Mouse (Mus musculus) liver, embryonic 14.5 days (tissue): Measurements from ENCODE around the gene Hspd1. TPM values are rescaled to one million over a fixed set of nuclear protein-coding genes. Genes with fewer than 3 reads are reported as not detected.

ENCODE experiments used
- ATAC-seq: fragments of 200-750 bp; cut with Nextera tagmentation; 2 replicates; pipeline ENCODE4 v1.8.0; 2017; ENCODE audit warnings: moderate number of reproducible peaks, mild to moderate bottlenecking, moderate library complexity; ENCODE audit not compliant: insufficient read depth
- DNase-seq, 3 experiments: peaks; one replicate each; pipeline ENCODE4 v3.0.0-alpha.2; 2012 to 2013; ENCODE audit warnings: low read depth in 3 of 3, low spot score in 3 of 3
- H3K27ac ChIP-seq: fragments of 300-500 bp; sonication (generic); 2 replicates; pipeline ENCODE4 v1.5.1; 2014; ENCODE audit warnings: moderate library complexity, mild to moderate bottlenecking, control low read depth, inconsistent platforms
- H3K27me3 ChIP-seq: fragments of 300-500 bp; sonication (generic); 2 replicates; pipeline ENCODE4 v1.6.1; 2014; ENCODE audit warnings: mild to moderate bottlenecking, low read length, moderate library complexity; ENCODE audit not compliant: control insufficient read depth, insufficient read depth
- H3K36me3 ChIP-seq: fragments of 300-500 bp; sonication (generic); replicated peaks from 2 replicates; pipeline ENCODE4 v1.6.1; 2014; ENCODE audit warnings: low read depth; ENCODE audit not compliant: control insufficient read depth, insufficient read depth
- H3K4me1 ChIP-seq, 2 experiments: fragments of 200-500 bp in 1 of 2; fragments of 300-500 bp in 1 of 2; sonication (generic) in 1 of 2; replicated peaks; 2 replicates each; pipeline ENCODE4 v1.6.1; 2012 to 2014; ENCODE audit warnings: antibody characterized with exemption in 1 of 2, inconsistent platforms in 1 of 2, low read length in 1 of 2; ENCODE audit not compliant: control insufficient read depth in 2 of 2, insufficient read depth in 2 of 2
- H3K4me2 ChIP-seq: fragments of 300-500 bp; sonication (generic); 2 replicates; pipeline ENCODE4 v1.6.1; 2014; ENCODE audit warnings: low read depth, mild to moderate bottlenecking, control low read depth, moderate library complexity
- H3K4me3 ChIP-seq, 2 experiments: fragments of 200-500 bp in 1 of 2; fragments of 300-500 bp in 1 of 2; sonication (generic) in 1 of 2; 2 replicates each; pipeline ENCODE4 v1.5.1; 2012 to 2014; ENCODE audit warnings: low read depth in 2 of 2, low read length in 2 of 2, mild to moderate bottlenecking in 2 of 2, control low read depth in 1 of 2, inconsistent platforms in 1 of 2, moderate library complexity in 1 of 2; ENCODE audit not compliant: insufficient read depth in 1 of 2
- H3K9ac ChIP-seq: fragments of 300-500 bp; sonication (generic); replicated peaks from 2 replicates; pipeline ENCODE4 v1.6.1; 2014; ENCODE audit warnings: mild to moderate bottlenecking, control low read depth, moderate library complexity
- H3K9me3 ChIP-seq: fragments of 300-500 bp; sonication (generic); 2 replicates; pipeline ENCODE4 v1.6.1; 2016; ENCODE audit warnings: low read length, mixed read lengths; ENCODE audit not compliant: control insufficient read depth
- CTCF ChIP-seq: IDR thresholded peaks from 2 replicates; pipeline ENCODE4 v1.5.1; 2016; ENCODE audit warnings: antibody characterized with exemption, low read depth, control low read depth
- EP300 ChIP-seq: IDR thresholded peaks from 2 replicates; pipeline ENCODE4 v1.6.1; 2016; ENCODE audit warnings: antibody characterized with exemption, low read depth
- WGBS: fragments of 180-500 bp; shearing (Covaris S2); extraction: QIAGEN DNeasy Blood & Tissue Kit; methylation state at CpG from one replicate; pipeline ENCODE4 v1.1.7; 2014; ENCODE audit not compliant: insufficient replicate concordance; 5-methylcytosine and 5-hydroxymethylcytosine counted together
- polyA plus RNA-seq, 2 experiments: library from polyadenylated mRNA; depleted of rRNA in 1 of 2; stranded (reverse) in 1 of 2; unstranded in 1 of 2; fragments of >200 nt; fragmentation: Nextera tagmentation in 1 of 2; extraction: Ambion mirVana in 1 of 2; gene quantifications; 2 replicates each; pipeline versions ENCODE4 v1.2.1 to v1.2.3; 2012 to 2014

The Hspd1 gene
- polyA plus RNA-seq, 2 experiments, result 163 to 241 TPM

DNA sequence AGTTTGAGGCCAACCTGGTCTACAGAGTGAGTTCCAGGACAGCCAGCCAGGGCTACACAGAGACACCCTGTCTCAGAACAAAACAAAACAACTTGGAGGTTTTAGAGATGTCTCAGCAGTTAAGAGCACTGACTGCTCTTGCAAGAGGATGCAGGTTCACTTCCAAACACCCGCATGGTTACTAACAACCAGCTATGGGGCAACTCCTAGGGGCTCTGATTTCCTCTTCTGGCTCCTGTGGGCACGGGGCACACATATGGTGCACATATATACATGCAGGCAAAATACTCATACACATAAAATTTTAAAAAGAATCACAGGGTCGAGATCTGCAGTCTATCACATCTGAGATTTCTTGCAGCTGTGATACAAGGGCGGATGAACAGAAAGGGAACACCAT lies 58.6 kb downstream of the Hspd1 start:
- no peaks in the 10 kb centered on the region for H3K27me3 ChIP-seq
- H3K9me3 ChIP-seq, result no peaks in the 10 kb centered on the region
- ATAC-seq (no peak), DNase-seq (no peak)
- no peak overlapping the region for H3K9ac ChIP-seq
- H3K36me3 ChIP-seq, result no peaks in the 10 kb centered on the region
- WGBS, result 40% methylated on average over 4 of the region's 4 CpGs
- peaks cover 29 to 30% of the 10 kb centered on the region in 2 experiments for H3K4me1 ChIP-seq
- H3K4me3 ChIP-seq, result peak overlapping the region; percentile 28 to 33; a peak in 3 of 4 replicates
- peak overlapping the region; percentile 80 for H3K4me2 ChIP-seq
- no peak for TF ChIP-seq CTCF
- no peak for TF ChIP-seq EP300
- H3K27ac ChIP-seq, result peak overlapping the region; percentile 0; the same call in 1 of the 2 replicates

DNA sequence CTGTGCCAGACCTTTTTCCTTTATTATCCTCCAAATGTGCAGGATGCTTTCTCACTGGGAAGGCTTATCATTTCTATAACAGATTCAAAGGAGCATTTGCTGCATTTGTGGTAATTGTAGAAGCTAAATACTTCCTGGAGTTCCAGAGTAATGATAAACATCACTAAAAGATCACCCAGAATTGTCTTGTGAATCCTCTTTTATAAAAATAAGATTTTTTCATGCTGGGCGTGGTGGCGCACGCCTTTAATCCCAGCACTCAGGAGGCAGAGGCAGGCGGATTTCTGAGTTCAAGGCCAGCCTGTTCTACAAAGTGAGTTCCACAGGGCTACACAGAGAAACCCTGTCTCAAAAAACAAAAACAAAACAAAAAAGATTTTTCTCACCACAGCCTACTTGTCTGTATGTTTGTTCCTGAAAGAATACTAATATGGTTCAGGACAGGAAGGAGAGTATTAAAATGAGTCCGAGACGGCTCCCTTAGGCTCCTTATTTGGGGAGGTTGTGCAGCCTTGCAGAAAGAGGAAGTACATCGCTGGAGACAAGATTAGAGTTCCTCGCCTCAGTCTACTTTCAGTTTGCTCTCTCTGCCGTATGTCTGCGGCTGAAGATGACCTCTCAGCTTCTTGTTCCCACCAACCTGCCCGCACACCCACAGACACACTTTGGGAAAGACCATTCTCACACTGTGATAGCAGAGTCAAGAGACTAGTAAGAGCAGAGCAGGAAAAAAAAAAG lies 59.4 kb downstream of the Hspd1 start:
- Histone ChIP-seq H3K9me3 (no peaks in the 10 kb centered on the region), H3K4me3 (peak overlapping the region; percentile 28 to 33), H3K36me3 (no peaks in the 10 kb centered on the region), H3K27me3 (no peaks in the 10 kb centered on the region), H3K4me1 (peaks cover 32 to 33% of the 10 kb centered on the region in 2 experiments), H3K4me2 (peak overlapping the region; percentile 80), H3K9ac (peak overlapping the region; percentile 19), H3K27ac (peak overlapping the region; percentile 0; the same call in 1 of the 2 replicates)
- DNase-seq, result peak in 1 of 3 experiments; percentile 46
- no peak for TF ChIP-seq CTCF
- TF ChIP-seq EP300, result no peak
- ATAC-seq, result no peak
- WGBS, result 25% methylated on average over 11 of the region's 11 CpGs

DNA sequence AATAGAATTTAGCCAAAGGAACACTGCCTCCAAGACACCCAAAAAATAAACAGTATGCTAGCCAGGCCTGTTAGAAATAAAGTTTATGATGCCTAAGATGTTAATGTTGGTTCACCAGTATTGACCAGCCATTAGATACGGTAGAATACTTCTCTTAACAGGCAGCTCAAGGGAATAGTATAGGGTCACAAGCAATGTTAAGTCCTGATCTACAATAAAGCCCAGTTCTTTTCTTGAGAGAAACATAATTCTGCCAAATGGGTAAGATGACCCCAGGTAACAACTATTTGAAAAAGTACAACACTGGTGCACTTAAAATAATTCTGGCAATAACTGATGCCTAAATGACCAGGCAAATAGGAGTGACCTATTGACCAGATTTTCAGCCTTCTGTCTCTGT lies 60.1 kb downstream of the Hspd1 start:
- peaks cover 3% of the 10 kb centered on the region; the same call in 1 of the 2 replicates for H3K36me3 ChIP-seq
- H3K9ac ChIP-seq, result peak overlapping the region; percentile 78
- peaks cover 38 to 39% of the 10 kb centered on the region in 2 experiments for H3K4me1 ChIP-seq
- H3K27ac ChIP-seq, result peak overlapping the region; percentile 61
- no peaks in the 10 kb centered on the region for H3K9me3 ChIP-seq
- TF ChIP-seq CTCF (no peak), EP300 (no peak)
- WGBS, result 67% methylated on average over 1 of the region's 1 CpGs
- DNase-seq, result no peak
- H3K4me3 ChIP-seq, result peak overlapping the region in 1 of 2 experiments; percentile 80; a peak in 2 of 4 replicates
- no peaks in the 10 kb centered on the region for H3K27me3 ChIP-seq
- H3K4me2 ChIP-seq, result peak overlapping the region; percentile 80
- no peak for ATAC-seq

Other genes starting within 250 kb of the Hspd1 start
- 3.1 and 4.2 TPM in 2 replicates for gene Ankrd44, start 161.9 kb downstream of the Hspd1 start, polyA plus RNA-seq (2012; rRNA removed)
- gene Ankrd44, start 161.9 kb downstream of the Hspd1 start, polyA plus RNA-seq (2014; fragmentation: Nextera tagmentation; extraction: Ambion mirVana), result 4.5 and 6.1 TPM in 2 replicates
- 30.9 and 45.0 TPM in 2 replicates for gene Sf3b1, start 60.8 kb downstream of the Hspd1 start, polyA plus RNA-seq (2012; rRNA removed)
- 122 and 132 TPM in 2 replicates for gene Sf3b1, start 60.8 kb downstream of the Hspd1 start, polyA plus RNA-seq (2014; fragmentation: Nextera tagmentation; extraction: Ambion mirVana)
- 6.3 and 8.6 TPM in 2 replicates for gene Coq10b, start 35.5 kb downstream of the Hspd1 start, polyA plus RNA-seq (2012; rRNA removed)
- 15.4 and 16.4 TPM in 2 replicates for gene Coq10b, start 35.5 kb downstream of the Hspd1 start, polyA plus RNA-seq (2014; fragmentation: Nextera tagmentation; extraction: Ambion mirVana)
- gene Hspe1, start 111 bp downstream of the Hspd1 start, polyA plus RNA-seq (2012; rRNA removed), result 148 and 306 TPM in 2 replicates
- gene Hspe1, start 111 bp downstream of the Hspd1 start, polyA plus RNA-seq (2014; fragmentation: Nextera tagmentation; extraction: Ambion mirVana), result 396 and 414 TPM in 2 replicates
- gene Mob4, start 43.0 kb upstream of the Hspd1 start, polyA plus RNA-seq (2012; rRNA removed), result 7.3 and 10.8 TPM in 2 replicates
- 36.0 and 38.0 TPM in 2 replicates for gene Mob4, start 43.0 kb upstream of the Hspd1 start, polyA plus RNA-seq (2014; fragmentation: Nextera tagmentation; extraction: Ambion mirVana)
- 0.28 and 0.38 TPM in 2 replicates for gene Rftn2, start 138.5 kb upstream of the Hspd1 start, polyA plus RNA-seq (2012; rRNA removed)
- 0.37 and 0.62 TPM in 2 replicates for gene Rftn2, start 138.5 kb upstream of the Hspd1 start, polyA plus RNA-seq (2014; fragmentation: Nextera tagmentation; extraction: Ambion mirVana)
- gene Mars2, start 148.9 kb upstream of the Hspd1 start, polyA plus RNA-seq (2012; rRNA removed), result 1.6 and 1.9 TPM in 2 replicates
- gene Mars2, start 148.9 kb upstream of the Hspd1 start, polyA plus RNA-seq (2014; fragmentation: Nextera tagmentation; extraction: Ambion mirVana), result 2.1 and 2.2 TPM in 2 replicates